Mouse (Mus musculus) brain, embryonic 14.5 days (tissue): ENCODE results near the gene Il12a.

ENCODE experiments used
- CTCF ChIP-seq: fragments of 200-500 bp; IDR thresholded peaks from 2 replicates; pipeline ENCODE4 v1.5.1; 2012; ENCODE audit warnings: inconsistent platforms, mild to moderate bottlenecking, moderate library complexity, borderline replicate concordance; ENCODE audit not compliant: insufficient read depth, insufficient read length; ENCODE audit errors: extremely low read depth
- POLR2A ChIP-seq: fragments of 200-500 bp; IDR thresholded peaks from 2 replicates; pipeline ENCODE4 v1.6.1; 2012; ENCODE audit warnings: mild to moderate bottlenecking, inconsistent platforms, borderline replicate concordance; ENCODE audit not compliant: poor library complexity, insufficient read depth, insufficient read length, severe bottlenecking; ENCODE audit errors: extremely low read depth

DNA sequence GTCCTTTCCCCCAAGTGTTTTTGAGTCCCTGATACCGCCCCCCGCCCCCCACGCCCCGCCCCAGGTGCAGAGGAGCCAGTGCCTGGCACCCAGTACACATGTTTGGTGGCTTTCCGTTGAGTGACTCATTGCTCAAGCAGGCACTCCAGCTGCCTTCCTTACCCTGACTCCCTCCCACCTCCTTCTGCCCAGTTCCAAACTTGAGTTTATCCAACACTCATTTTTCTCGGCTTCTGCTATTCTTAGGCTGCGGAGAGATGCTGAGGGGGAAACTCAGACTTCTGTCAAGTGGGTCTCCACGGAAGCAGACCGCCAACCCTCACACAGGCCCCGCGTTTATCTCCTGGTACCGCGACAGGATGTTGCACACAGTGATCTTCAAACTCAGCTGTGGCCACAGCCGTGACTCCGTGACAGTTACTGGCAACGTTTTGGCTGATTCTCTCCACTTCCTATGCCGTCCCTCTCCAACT lies 13.6 kb upstream of the Il12a start:
- TF ChIP-seq CTCF = no peak
- TF ChIP-seq POLR2A = no peak
